Mouse (Mus musculus) adrenal gland, postnatal 36 days (tissue): Measurements from ENCODE around the gene Bsdc1. TPM values are rescaled to one million over a fixed set of nuclear protein-coding genes. Genes with fewer than 3 reads are reported as not detected.

Source experiments
- DNase-seq, 2 experiments: peaks; one replicate each; pipeline ENCODE4 v3.0.0; 2021; ENCODE audit warnings: mixed read lengths in 1 of 2
- total RNA-seq, 2 experiments: library from RNA; stranded (reverse); gene quantifications; 2 replicates each; pipeline ENCODE4 v1.2.3; 2021

The Bsdc1 gene
- total RNA-seq, 2 experiments from 2014 or later: 58.1 to 69.5 TPM

- DNase-seq: no peak
Observed at GRCm38 (mm10) chr4:129479863-129480262, 18.5 kb downstream of the Bsdc1 start.

DNA sequence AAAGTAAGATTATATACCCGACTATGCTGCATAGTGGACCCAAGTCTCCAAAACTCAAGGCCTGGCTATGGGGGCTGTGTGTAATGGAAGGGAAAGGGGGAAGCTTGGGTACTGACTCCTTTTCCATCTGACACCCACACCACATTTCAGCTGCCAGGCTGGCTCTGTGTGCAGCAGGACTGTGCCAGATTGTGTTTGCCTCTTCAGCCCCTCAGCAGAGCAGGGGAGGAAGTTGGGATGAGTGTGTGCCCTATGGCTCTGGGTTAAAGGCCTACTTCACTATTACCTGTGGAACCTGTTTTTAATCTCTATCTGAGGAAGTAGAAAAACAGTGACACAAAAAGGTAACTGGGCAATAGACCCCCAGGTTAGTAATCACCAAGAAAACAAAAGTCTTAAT lies 19.7 kb downstream of the Bsdc1 start:
- DNase-seq: no peak

GRCm38 (mm10) chr4:129490972-129491880 lies 29.8 kb downstream of the Bsdc1 start, which contains the start of the genes Tssk3 and Fam229a:
Gene Tssk3 (minus strand): TSS chr4:129491022.
Gene Fam229a (plus strand): TSS chr4:129491190.
- DNase-seq: peak in 1 of 2 experiments; percentile 54

GRCm38 (mm10) chr4:129494681-129495080 lies 33.3 kb downstream of the Bsdc1 start:
- DNase-seq: no peak

DNA sequence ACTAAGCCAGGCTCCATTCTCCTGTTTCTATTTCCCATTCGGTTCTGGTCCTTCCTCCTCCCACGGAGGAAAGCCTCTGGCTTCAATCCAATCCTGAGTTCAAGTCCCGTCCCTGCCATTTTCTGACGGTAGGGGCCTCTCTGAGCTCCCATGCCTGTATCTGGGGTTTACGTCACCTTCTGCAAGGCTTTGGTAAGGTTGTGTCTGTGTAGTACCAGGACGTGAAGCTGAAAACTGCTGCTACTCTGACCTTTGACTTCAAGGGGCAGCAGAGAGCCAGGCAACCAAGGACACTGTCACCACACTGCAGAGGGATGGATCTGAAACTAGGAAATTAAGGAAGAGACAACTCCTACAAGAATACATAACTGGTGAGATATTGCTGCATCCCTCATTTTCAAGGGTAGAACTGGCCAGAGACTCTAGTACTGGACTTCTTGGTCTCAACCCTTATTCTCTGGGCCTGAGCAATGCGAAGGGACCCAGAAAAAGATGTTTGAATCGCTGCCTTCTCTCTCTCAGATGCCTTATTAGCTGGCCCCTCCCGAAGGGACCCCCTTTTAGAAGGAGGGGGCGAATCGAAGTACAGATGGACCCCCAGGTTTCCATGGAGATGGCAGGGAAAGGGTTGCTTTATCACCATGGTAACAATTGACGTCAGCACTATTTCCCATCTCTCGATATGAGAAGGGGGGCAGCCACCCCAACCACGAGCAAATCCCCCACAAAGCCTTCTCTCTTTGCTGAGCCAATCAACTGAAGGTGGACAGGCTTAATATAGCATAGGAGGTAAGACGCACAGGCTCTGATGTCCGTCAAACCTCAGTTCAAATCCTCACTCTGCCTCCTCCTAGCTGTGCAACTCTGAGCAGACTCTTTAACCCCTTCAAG lies 34.5 kb downstream of the Bsdc1 start:
- no peak for DNase-seq

DNA sequence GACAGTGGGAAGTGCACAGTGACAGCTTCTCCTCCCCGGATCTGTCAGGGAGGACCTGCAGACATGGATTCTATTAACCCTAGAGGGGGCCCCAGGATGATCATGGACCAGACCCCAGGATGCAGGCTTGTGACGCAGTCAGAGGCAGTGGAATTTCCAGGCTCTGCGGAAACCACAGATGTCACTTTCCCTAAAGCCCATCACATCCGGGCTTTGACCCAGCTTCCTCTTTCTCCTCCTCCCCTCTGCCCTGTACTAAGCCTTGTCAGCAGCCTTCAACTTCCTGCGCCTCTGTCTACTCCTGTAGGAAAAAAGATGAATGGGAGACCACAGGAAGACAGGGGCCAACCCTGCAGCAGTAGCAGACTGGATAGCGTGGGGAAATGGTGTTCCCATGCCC lies 35.2 kb downstream of the Bsdc1 start:
- peak; percentile 46 to 64 for DNase-seq

- DNase-seq: no peak
Observed at GRCm38 (mm10) chr4:129498941-129499340, 37.6 kb downstream of the Bsdc1 start.

DNA sequence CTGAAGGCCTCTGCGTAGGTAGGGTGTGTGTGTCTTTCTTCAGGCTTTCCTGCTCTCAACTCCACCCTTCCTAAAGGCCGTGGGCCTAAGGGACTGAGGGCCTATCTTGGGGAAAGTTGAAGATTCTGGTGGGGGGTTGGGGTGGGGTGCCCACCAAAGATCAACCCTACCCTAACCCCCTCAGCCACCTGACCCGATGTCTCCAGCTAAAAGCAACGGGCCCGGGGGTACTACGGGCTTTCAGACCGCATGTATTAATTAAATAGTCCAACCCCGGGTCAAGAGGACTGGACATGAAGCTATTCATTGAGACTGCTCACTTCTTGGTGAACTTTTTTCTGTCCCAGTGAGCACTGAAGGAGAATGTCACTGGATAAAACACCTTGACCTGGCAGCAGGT lies 38.6 kb downstream of the Bsdc1 start:
- no peak for DNase-seq

DNA sequence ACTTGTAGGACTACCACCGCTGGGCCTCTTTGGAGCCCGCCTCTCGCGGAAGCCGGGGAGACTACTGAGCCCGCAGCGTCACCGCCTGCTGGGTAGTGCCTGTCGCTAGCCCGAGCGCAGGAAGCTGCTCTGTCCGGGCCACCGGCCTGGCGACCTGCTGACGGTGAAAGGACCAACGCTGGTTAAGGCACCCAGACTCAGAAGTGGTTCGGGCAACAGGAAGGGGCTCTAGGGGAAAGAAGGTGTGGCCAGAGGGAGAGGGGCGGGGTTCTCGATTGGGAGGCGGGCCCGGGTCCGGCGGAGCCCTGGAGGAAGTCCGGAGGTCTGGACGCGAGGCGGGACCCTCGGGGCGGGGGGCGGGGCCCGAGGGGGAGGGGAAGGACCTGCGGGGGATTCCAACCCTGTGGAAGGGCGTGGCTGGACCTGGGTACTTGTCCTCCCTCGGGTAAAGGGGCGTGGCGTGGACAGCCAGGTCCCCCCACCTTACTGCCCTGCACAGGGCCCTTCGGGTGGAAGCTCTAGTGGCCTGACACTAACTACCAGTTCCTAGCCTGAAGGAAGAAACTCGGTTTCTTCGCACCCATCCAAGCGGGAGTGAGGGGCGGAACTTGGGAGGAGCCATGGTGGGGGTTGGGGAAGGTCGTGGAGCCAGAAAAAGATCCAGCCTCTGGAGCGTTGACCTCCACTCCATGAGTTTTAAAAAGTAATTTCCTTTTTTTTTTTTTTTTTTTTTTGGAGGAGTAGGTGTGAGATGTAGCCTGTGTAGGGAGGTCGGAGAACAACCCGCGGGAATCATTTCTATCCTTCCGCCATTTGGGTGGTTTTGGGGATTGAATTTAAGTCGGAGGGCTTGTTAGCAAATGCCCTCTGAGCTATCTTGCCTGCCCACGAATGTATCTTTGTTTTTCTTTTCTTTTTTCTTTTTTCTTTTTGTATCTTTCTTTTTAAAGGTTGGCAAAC lies 39.5 kb downstream of the Bsdc1 start:
- peak; percentile 92 to 95 for DNase-seq

DNA sequence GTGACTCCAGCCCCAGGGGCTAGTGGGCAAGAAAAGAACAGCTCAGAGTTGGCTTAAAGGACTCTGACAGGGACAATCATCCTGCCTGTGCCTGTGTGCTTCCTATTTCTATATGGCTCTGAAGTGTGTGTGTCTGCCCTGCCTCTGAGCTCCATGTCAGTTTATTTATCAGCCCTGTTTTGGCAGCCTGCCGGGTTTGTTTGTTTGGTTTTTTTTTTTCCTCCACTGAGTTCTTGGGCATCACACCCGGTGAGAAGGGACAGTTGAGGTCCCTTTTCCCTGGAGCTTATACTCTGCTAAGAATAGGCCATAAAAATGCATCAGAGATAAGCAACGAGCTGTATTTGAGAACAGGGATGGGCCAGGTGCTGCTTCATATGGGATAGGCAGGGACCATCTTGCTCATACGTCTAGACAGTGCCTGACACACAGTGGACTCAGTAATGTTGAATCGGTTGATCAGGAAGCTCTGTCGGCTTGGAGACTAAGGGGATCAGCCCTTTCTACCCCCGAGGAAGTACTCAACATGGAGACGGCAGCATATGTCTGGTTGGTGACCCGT lies 41.0 kb downstream of the Bsdc1 start:
- no peak for DNase-seq

DNA sequence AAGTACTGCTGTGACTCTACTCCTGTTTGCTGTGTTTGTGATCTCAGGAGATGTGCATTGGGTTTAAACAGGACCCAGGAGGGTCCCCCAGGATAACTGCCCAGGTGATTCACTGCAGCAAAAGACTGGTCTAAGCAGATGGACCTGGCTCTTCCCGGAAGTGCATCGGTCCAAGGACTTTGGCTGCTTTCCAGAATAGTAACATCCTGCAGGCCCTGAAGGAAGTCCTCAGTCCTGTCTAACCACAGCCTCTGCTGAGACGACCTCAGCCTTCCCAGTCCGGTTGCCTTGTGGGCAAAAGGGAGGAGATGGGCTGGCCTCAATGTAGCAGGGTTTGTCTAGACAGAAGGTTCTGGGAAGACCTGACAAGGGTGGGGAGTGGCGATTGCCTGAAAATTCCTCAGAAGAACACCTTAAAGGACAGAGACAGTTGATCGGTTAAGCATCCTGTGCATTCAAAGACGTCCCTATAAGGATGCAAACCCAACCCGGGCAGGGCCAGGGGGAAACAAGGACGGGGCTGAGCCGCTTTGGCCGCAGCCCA lies 41.6 kb downstream of the Bsdc1 start:
- no peak for DNase-seq

- peak in 1 of 2 experiments; percentile 51 for DNase-seq
Observed at GRCm38 (mm10) chr4:129505511-129505910, 44.1 kb downstream of the Bsdc1 start.

DNA sequence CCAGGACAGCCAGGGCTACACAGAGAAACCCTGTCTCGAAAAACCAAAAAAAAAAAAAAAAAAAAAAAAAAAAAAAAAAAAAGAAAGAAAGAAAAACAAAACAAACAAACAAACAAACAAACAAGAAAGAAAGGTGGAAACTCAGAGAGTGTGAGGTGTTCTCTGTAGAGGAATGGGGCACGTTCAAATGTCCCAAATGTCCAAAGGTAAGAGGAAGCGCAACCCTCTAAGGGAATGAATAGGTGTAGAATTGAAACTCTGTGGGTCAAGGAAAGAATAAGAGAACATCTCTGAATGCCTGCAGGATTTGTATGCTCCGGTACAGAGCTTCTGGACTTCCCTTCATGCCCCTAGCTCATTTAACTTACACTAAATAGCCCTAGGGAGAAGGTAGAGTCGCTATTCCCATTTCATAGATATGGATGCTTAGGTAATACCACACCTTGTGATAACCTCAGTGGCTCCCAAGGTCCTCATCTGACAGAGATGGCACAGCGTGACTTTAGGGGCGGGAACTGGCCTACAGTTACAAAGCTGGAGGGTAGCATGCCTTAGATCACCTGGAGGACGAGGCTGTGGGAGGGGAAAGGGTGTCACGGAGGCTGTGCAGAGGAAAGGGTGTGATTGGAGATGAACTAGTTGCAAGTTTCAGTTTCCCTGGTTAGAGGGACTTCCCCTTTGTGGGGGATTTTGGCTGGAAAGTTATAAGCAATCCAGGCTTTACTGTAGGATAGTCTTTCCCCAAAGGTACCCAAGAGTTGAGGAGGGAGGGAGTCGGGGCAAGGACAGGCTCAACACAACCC lies 46.3 kb downstream of the Bsdc1 start:
- DNase-seq: no peak

DNA sequence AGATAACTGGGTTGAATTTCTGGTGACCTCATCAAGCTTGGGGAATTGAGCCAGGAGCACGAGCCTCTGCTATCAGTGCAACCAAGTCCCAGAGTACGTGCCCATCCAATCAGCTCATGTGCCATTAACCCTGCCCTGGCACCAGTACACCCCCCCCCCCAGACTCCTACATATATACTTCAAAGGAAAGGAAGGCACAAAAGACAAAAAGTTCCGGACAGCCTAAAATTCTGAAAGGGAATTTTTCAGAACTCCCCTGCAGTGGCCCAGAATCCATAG lies 46.8 kb downstream of the Bsdc1 start:
- DNase-seq: peak in 1 of 2 experiments; percentile 64

DNA sequence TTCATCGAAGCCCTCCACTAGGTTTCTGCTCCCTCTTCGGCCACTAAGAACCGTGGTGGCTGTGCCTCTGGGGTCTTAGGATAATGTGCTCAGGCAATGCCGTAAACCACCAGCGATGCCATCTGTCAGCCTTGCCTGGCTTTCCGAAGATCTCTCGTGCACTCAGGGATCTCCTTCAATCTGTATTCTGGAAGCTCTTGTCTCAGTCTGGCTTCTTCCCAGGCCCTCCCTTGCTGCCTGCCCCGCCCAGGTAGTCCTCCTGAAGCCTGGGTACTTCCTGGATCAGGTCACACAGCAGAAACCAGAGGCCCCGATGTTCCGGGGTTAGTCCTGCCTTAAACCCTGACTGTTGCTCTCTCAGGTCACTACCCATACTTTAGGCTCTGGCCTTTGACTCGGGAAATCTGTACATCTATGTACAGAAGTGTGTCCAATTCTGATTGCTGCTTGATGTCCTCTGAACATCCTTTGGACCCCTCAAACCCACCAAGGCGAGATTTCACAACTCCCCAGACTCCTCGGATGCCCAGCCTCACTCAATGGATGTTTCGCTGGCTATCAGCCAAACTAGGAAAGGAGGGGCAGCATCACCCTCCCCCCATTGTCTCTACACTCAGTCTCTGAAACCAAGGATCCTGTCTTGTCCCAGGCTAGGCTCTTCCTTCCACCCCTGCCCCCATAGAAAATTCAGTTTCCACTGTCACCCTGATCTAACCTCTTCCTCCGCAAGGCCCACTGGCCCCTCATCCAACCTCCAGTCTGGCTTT lies 47.6 kb downstream of the Bsdc1 start:
- DNase-seq: no peak

DNA sequence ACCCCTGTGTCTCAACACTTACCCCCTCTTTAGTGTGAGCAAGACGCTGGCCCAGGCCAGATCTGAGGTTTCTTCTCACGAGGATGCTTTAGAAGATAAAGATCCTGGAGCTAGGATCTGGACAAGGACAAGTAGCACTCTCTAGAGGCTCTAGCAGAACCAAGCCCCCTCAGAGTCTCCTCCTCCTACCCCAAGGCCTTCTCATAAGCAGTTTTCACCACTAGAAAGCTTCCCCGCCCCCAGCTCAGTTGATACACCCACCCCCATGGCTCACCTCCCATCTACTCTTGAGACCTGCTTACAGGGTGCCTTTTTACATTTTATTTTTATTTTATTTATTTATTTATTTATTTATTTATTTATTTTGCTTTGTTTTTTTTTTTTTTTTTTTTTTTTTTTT lies 48.3 kb downstream of the Bsdc1 start:
- no peak for DNase-seq

DNA sequence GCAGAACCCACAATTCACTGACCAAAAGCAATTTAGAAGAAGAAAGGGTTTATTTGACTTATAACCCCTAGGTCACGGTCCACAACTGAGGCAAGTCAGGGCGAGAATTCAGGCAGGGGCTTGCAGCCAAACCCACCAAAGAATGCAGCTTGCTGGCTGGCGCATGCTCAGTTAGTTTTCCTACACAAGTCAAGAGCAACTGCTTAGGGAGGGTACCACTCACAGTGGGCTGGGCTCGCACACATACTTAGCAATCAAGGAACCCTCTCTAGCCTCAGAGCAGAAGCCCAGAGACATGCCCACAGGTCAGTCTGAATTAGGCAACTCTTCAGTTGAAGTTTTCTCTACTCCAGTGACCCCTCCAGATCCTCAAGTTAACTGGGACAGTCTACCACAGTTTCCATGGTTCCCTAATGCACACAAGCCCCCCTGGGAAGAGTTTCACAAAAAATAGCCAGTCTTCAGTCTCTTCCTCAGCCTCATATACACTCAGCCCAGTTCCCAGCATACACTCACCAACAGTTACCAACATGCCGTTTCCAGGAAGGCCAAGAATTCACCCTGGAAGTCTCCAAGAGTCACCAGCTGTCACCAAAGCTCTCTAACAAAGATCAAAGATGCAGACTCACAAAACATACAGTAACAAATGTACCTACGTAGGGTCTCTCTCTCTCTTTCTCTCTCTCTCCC lies 49.5 kb downstream of the Bsdc1 start:
- no peak for DNase-seq

DNA sequence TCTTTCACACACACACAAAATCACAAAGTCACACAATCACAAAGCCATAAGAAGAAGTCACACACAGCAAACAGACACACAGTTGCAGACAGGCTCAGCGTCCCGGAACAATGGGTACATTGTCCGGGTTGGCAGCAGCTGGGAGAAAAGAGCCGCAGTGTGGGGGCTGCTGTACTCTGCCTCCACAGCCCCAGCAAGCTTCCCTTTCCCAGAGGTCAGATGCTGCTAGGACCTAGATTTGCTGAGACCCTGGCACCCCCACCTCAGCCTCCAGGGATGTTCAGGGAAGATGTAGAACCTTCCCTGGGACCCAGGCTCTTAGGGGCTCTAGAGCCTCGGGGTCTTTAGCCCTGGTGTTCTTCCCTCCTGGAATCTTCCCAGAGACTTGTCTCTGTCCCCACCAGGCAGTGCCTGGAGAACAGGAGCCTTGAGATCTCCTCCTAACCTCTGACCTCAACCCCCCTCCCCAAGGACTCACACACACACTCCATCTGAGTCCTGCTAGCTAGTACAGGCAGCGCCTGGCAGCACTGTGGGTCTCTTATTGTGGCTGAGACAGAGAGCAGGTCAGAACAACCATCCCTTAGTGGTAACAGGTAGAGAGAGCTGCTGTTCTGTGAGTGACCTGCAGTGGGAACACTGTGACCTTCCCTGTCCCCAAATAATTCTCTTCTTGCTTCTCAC lies 50.2 kb downstream of the Bsdc1 start:
- no peak for DNase-seq
